Mouse (Mus musculus) heart, embryonic 13.5 days (tissue): ENCODE data around the gene BC029722. TPM values are rescaled to one million over a fixed set of nuclear protein-coding genes. Genes with fewer than 3 reads are reported as not detected.

Source experiments
- ATAC-seq: fragments of 200-750 bp; cut with Nextera tagmentation; 2 replicates; pipeline ENCODE4 v1.8.0; 2017; ENCODE audit warnings: moderate TSS enrichment; ENCODE audit not compliant: insufficient number of reproducible peaks, low FRiP score, low TSS enrichment; ENCODE audit errors: extremely low read depth
- H3K27ac ChIP-seq: fragments of 300-500 bp; sonication (generic); replicated peaks from 2 replicates; pipeline ENCODE4 v1.5.1; 2015; ENCODE audit warnings: moderate library complexity, mild to moderate bottlenecking, inconsistent platforms
- H3K27me3 ChIP-seq: fragments of 300-500 bp; sonication (generic); replicated peaks from 2 replicates; pipeline ENCODE4 v1.6.1; 2015; ENCODE audit warnings: mild to moderate bottlenecking, inconsistent platforms
- H3K36me3 ChIP-seq: fragments of 300-500 bp; sonication (generic); 2 replicates; pipeline ENCODE4 v1.6.1; 2015; ENCODE audit warnings: mild to moderate bottlenecking, inconsistent platforms
- H3K4me1 ChIP-seq: fragments of 300-500 bp; sonication (generic); 2 replicates; pipeline ENCODE4 v1.6.1; 2015; ENCODE audit warnings: inconsistent platforms
- H3K4me2 ChIP-seq: fragments of 300-500 bp; sonication (generic); 2 replicates; pipeline ENCODE4 v1.6.1; 2015; ENCODE audit warnings: inconsistent platforms, mild to moderate bottlenecking, moderate library complexity
- H3K4me3 ChIP-seq: fragments of 300-500 bp; sonication (generic); 2 replicates; pipeline ENCODE4 v1.5.1; 2015; ENCODE audit warnings: moderate library complexity, mild to moderate bottlenecking, inconsistent platforms
- H3K9ac ChIP-seq: fragments of 300-500 bp; sonication (generic); 2 replicates; pipeline ENCODE4 v1.6.1; 2015; ENCODE audit warnings: inconsistent platforms, mild to moderate bottlenecking, moderate library complexity
- H3K9me3 ChIP-seq: fragments of 300-500 bp; sonication (generic); 2 replicates; pipeline ENCODE4 v1.6.1; 2016; ENCODE audit warnings: inconsistent platforms
- WGBS: fragments of 180-500 bp; shearing (Covaris S2); methylation state at CpG from one replicate; pipeline ENCODE4 v1.1.7; 2015; ENCODE audit warnings: mixed read lengths; 5-methylcytosine and 5-hydroxymethylcytosine counted together
- polyA plus RNA-seq: library from polyadenylated mRNA; unstranded; fragments of >200 nt; fragmentation: Nextera tagmentation; extraction: Ambion mirVana; gene quantifications from 2 replicates; pipeline ENCODE4 v1.2.1, GENCODE M21; 2015

The BC029722 gene
- polyA plus RNA-seq, 1 experiment from 2014 or later = 10.8 TPM

GRCm38 (mm10) chr2:155778004-155778403 is 41.2 kb downstream of the BC029722 start:
- WGBS = 48% methylated on average over 6 of the region's 6 CpGs
- no peak overlapping the region for H3K9ac ChIP-seq
- no peak for ATAC-seq
- H3K4me2 ChIP-seq = no peak overlapping the region
- H3K27ac ChIP-seq = no peak overlapping the region
- H3K4me3 ChIP-seq = no peak overlapping the region
- peaks cover 9% of the 10 kb centered on the region for H3K4me1 ChIP-seq
- H3K9me3 ChIP-seq = no peaks in the 10 kb centered on the region
- H3K27me3 ChIP-seq = peaks cover 59% of the 10 kb centered on the region
- H3K36me3 ChIP-seq = no peaks in the 10 kb centered on the region

- Histone ChIP-seq H3K27ac (no peak overlapping the region), H3K9me3 (no peaks in the 10 kb centered on the region), H3K4me1 (peaks cover 9% of the 10 kb centered on the region), H3K27me3 (peaks cover 63% of the 10 kb centered on the region), H3K9ac (no peak overlapping the region), H3K4me3 (no peak overlapping the region), H3K36me3 (no peaks in the 10 kb centered on the region), H3K4me2 (no peak overlapping the region)
- WGBS = 81% methylated on average over 4 of the region's 4 CpGs
- ATAC-seq = no peak
Measured at GRCm38 (mm10) chr2:155777688-155777985, 41.6 kb downstream of the BC029722 start.

GRCm38 (mm10) chr2:155776824-155777687 is 42.2 kb downstream of the BC029722 start:
- H3K4me2 ChIP-seq = no peak overlapping the region
- no peak for ATAC-seq
- no peak overlapping the region for H3K4me3 ChIP-seq
- H3K9ac ChIP-seq = no peak overlapping the region
- WGBS = 57% methylated on average over 10 of the region's 10 CpGs
- no peak overlapping the region for H3K27ac ChIP-seq
- H3K27me3 ChIP-seq = peaks cover 69% of the 10 kb centered on the region
- H3K4me1 ChIP-seq = peaks cover 9% of the 10 kb centered on the region
- H3K9me3 ChIP-seq = no peaks in the 10 kb centered on the region
- no peaks in the 10 kb centered on the region for H3K36me3 ChIP-seq

- WGBS = under 1% methylated on average over 43 of the region's 44 CpGs
- Histone ChIP-seq H3K9me3 (no peaks in the 10 kb centered on the region), H3K4me2 (peak overlapping the region; percentile 94), H3K4me1 (peaks cover 9% of the 10 kb centered on the region), H3K27me3 (peaks cover 75% of the 10 kb centered on the region), H3K36me3 (no peaks in the 10 kb centered on the region), H3K9ac (0 out of 2 replicates have a peak overlapping the region, but pooled peaks have one; percentile 21), H3K27ac (no peak overlapping the region), H3K4me3 (peak overlapping the region; percentile 63)
- no peak; the same call in 1 of the 2 replicates for ATAC-seq
Measured at GRCm38 (mm10) chr2:155775685-155776263, 43.5 kb downstream of the BC029722 start.

GRCm38 (mm10) chr2:155774927-155775684 is 44.1 kb downstream of the BC029722 start, which contains the start of gene Mmp24:
Gene Mmp24 (plus strand): TSS chr2:155775342.
- no peaks in the 10 kb centered on the region for H3K9me3 ChIP-seq
- 0 out of 2 replicates have a peak within 1 kb of the TSS, but pooled peaks have one; percentile 50 for H3K9ac ChIP-seq
- no peak within 1 kb of the TSS for H3K27ac ChIP-seq
- peak within 1 kb of the TSS; percentile 63 for H3K4me3 ChIP-seq
- H3K4me1 ChIP-seq = peaks cover 9% of the 10 kb centered on the region
- no peaks in the 10 kb centered on the region for H3K36me3 ChIP-seq
- 2% methylated on average over 71 of the region's 100 CpGs for WGBS
- peaks cover 78% of the 10 kb centered on the region for H3K27me3 ChIP-seq
- no peak for ATAC-seq
- peak within 1 kb of the TSS; percentile 94 for H3K4me2 ChIP-seq

- no peak overlapping the region for H3K27ac ChIP-seq
- H3K4me1 ChIP-seq = peaks cover 9% of the 10 kb centered on the region
- H3K36me3 ChIP-seq = no peaks in the 10 kb centered on the region
- no peaks in the 10 kb centered on the region for H3K9me3 ChIP-seq
- 53% methylated on average over 11 of the region's 11 CpGs for WGBS
- no peak overlapping the region for H3K9ac ChIP-seq
- peak overlapping the region; percentile 94 for H3K4me2 ChIP-seq
- peaks cover 79% of the 10 kb centered on the region for H3K27me3 ChIP-seq
- peak overlapping the region; percentile 63; the same call in 1 of the 2 replicates for H3K4me3 ChIP-seq
- ATAC-seq = no peak
Measured at GRCm38 (mm10) chr2:155774261-155774926, 44.8 kb downstream of the BC029722 start.

- H3K9me3 ChIP-seq = no peaks in the 10 kb centered on the region
- H3K36me3 ChIP-seq = no peaks in the 10 kb centered on the region
- H3K4me2 ChIP-seq = no peak overlapping the region
- H3K4me3 ChIP-seq = no peak overlapping the region
- ATAC-seq = no peak
- WGBS = 63% methylated on average over 4 of the region's 4 CpGs
- H3K4me1 ChIP-seq = peaks cover 9% of the 10 kb centered on the region
- H3K9ac ChIP-seq = no peak overlapping the region
- no peak overlapping the region for H3K27ac ChIP-seq
- H3K27me3 ChIP-seq = peaks cover 86% of the 10 kb centered on the region
Measured at GRCm38 (mm10) chr2:155773664-155774063, 45.6 kb downstream of the BC029722 start.

Other genes starting within 250 kb of the BC029722 start
- 24.2 and 25.6 TPM in 2 replicates for gene Gss, start 226.6 kb downstream of the BC029722 start, polyA plus RNA-seq
- 17.7 and 21.2 TPM in 2 replicates for gene Myh7b, start 208.2 kb downstream of the BC029722 start, polyA plus RNA-seq
- gene Trpc4ap, start 127.0 kb downstream of the BC029722 start, polyA plus RNA-seq = 87.0 and 93.9 TPM in 2 replicates
- 23.1 and 25.4 TPM in 2 replicates for gene Edem2, start 90.0 kb downstream of the BC029722 start, polyA plus RNA-seq
- gene Gm17581, start 83.6 kb downstream of the BC029722 start, polyA plus RNA-seq = not detected in 2 replicates
- gene Procr, start 68.3 kb downstream of the BC029722 start, polyA plus RNA-seq = 9.0 and 9.1 TPM in 2 replicates
- 0.04 TPM in 1 of 2 replicates, not detected in the other for gene Mmp24, start 44.1 kb downstream of the BC029722 start, polyA plus RNA-seq
- gene Eif6, start 7.5 kb upstream of the BC029722 start, polyA plus RNA-seq = 127 and 152 TPM in 2 replicates
- gene Fam83c, start 15.4 kb upstream of the BC029722 start, polyA plus RNA-seq = 0.06 and 0.09 TPM in 2 replicates
- 99.7 and 108 TPM in 2 replicates for gene Uqcc1, start 110.9 kb upstream of the BC029722 start, polyA plus RNA-seq
- not detected in 2 replicates for gene Gm15557, start 121.3 kb upstream of the BC029722 start, polyA plus RNA-seq
- gene Gdf5, start 125.9 kb upstream of the BC029722 start, polyA plus RNA-seq = 0.37 and 0.64 TPM in 2 replicates
- 9.4 and 9.6 TPM in 2 replicates for gene Cep250, start 137.0 kb upstream of the BC029722 start, polyA plus RNA-seq
- 0.85 and 1.0 TPM in 2 replicates for gene 6430550D23Rik, start 188.6 kb upstream of the BC029722 start, polyA plus RNA-seq
- gene Ergic3, start 188.6 kb upstream of the BC029722 start, polyA plus RNA-seq = 171 and 177 TPM in 2 replicates
- gene Fer1l4, start 233.5 kb upstream of the BC029722 start, polyA plus RNA-seq = not detected in 2 replicates
- 2.1 and 2.3 TPM in 2 replicates for gene Spag4, start 245.7 kb upstream of the BC029722 start, polyA plus RNA-seq